Mouse (Mus musculus) limb, embryonic 12.5 days (tissue): Measurements from ENCODE around the gene Mymk. TPM values are rescaled to one million over a fixed set of nuclear protein-coding genes. Genes with fewer than 3 reads are reported as not detected.

Experiments used
- ATAC-seq: fragments of 200-750 bp; cut with Nextera tagmentation; 2 replicates; pipeline ENCODE4 v1.8.0; 2017; ENCODE audit warnings: low read depth, moderate TSS enrichment; ENCODE audit not compliant: insufficient number of reproducible peaks, insufficient read depth, low FRiP score, low TSS enrichment
- H3K27ac ChIP-seq: fragments of 300-500 bp; sonication (generic); 2 replicates; pipeline ENCODE4 v1.5.1; 2016; ENCODE audit warnings: mild to moderate bottlenecking, moderate library complexity
- H3K27me3 ChIP-seq: fragments of 300-500 bp; sonication (generic); 2 replicates; pipeline ENCODE4 v1.6.1; 2016; ENCODE audit warnings: mild to moderate bottlenecking, moderate library complexity
- H3K36me3 ChIP-seq: fragments of 300-500 bp; sonication (generic); 2 replicates; pipeline ENCODE4 v1.6.1; 2016; ENCODE audit warnings: mild to moderate bottlenecking, moderate library complexity
- H3K4me1 ChIP-seq: fragments of 300-500 bp; sonication (generic); replicated peaks from 2 replicates; pipeline ENCODE4 v1.6.1; 2016
- H3K4me2 ChIP-seq: fragments of 300-500 bp; sonication (generic); 2 replicates; pipeline ENCODE4 v1.6.1; 2016; ENCODE audit warnings: mild to moderate bottlenecking, moderate library complexity
- H3K4me3 ChIP-seq: fragments of 300-500 bp; sonication (generic); replicated peaks from 2 replicates; pipeline ENCODE4 v1.5.1; 2016; ENCODE audit warnings: mild to moderate bottlenecking
- H3K9ac ChIP-seq: fragments of 300-500 bp; sonication (generic); replicated peaks from 2 replicates; pipeline ENCODE4 v1.6.1; 2016; ENCODE audit warnings: mild to moderate bottlenecking, moderate library complexity
- H3K9me3 ChIP-seq: fragments of 300-500 bp; sonication (generic); 2 replicates; pipeline ENCODE4 v1.6.1; 2016; ENCODE audit warnings: mild to moderate bottlenecking, moderate library complexity
- WGBS: fragments of 180-500 bp; shearing (Covaris S2); methylation state at CpG from one replicate; pipeline ENCODE4 v1.1.7; 2016; 5-methylcytosine and 5-hydroxymethylcytosine counted together
- polyA plus RNA-seq: library from polyadenylated mRNA; unstranded; fragments of >200 nt; fragmentation: Nextera tagmentation; extraction: Ambion mirVana; gene quantifications from 2 replicates; pipeline ENCODE4 v1.2.1, GENCODE M21; 2016

Gene Mymk
- 16.9 and 24.6 TPM in 2 replicates for polyA plus RNA-seq

DNA sequence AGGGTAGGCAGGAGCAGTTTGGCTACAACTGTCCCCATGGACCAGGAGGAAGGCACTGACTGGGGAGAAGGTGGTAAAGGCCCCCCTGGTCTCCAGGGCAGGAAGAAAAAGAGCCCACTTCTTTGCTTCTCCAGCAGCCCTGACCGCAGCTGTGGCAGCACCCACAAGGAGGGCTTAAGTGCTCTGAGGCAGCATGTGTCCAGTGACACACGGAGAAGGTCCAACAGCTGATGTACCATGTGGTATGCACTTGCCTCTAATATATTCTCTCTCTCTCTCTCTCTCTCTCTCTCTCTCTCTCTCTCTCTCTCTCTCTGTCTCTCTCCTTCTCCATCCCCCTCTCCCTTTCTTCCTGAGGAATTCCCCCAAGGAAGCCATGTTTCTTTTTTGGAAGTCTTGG lies at the start of gene Mymk:
Gene Mymk (minus strand): TSS at position 202 of the 400 bp plus-strand sequence.
- Histone ChIP-seq H3K4me3 (0 out of 2 replicates have a peak within 1 kb of the TSS, but pooled peaks have one; percentile 3), H3K9me3 (no peaks in the 10 kb centered on the region), H3K4me2 (peak within 1 kb of the TSS; percentile 21), H3K9ac (no peak within 1 kb of the TSS), H3K4me1 (peaks cover 66% of the 10 kb centered on the region), H3K27me3 (no peaks in the 10 kb centered on the region), H3K36me3 (no peaks in the 10 kb centered on the region), H3K27ac (peak within 1 kb of the TSS; percentile 92)
- no peak for ATAC-seq
- 76% methylated on average over 2 of the region's 2 CpGs for WGBS

DNA sequence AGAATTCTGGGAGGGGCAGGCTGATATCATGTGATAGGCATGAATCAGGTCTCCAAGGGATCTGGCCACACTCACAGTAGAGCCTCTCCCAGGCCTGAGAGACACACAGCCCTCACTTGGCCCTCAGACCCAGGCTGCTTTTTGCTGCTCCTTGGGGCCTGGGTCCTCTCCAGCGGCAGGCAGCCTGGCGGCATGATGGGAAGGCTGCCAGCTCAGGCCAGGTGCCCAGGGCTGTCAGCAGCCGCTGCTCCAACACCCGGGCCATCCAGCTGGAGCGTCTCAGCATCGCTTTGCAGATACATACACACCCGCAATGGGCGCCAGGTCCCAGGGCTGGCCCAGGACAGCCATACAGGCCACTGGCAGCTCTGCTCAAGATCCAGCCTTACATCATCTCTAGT lies 48.3 kb upstream of the Mymk start:
- H3K4me2 ChIP-seq = no peak overlapping the region
- H3K9me3 ChIP-seq = no peaks in the 10 kb centered on the region
- peak overlapping the region; percentile 90; the same call in 1 of the 2 replicates for H3K27ac ChIP-seq
- 80% methylated on average over 8 of the region's 8 CpGs for WGBS
- no peak overlapping the region for H3K9ac ChIP-seq
- peaks cover 6% of the 10 kb centered on the region for H3K27me3 ChIP-seq
- H3K4me1 ChIP-seq = peaks cover 68% of the 10 kb centered on the region
- ATAC-seq = no peak
- no peaks in the 10 kb centered on the region for H3K36me3 ChIP-seq
- H3K4me3 ChIP-seq = no peak overlapping the region

GRCm38 (mm10) chr2:27119766-27120165 lies 47.8 kb upstream of the Mymk start:
- no peaks in the 10 kb centered on the region for H3K9me3 ChIP-seq
- H3K9ac ChIP-seq = no peak overlapping the region
- WGBS = 78% methylated on average over 2 of the region's 2 CpGs
- H3K4me3 ChIP-seq = no peak overlapping the region
- H3K4me1 ChIP-seq = peaks cover 69% of the 10 kb centered on the region
- no peaks in the 10 kb centered on the region for H3K36me3 ChIP-seq
- no peak for ATAC-seq
- H3K4me2 ChIP-seq = no peak overlapping the region
- H3K27ac ChIP-seq = peak overlapping the region; percentile 31; the same call in 1 of the 2 replicates
- peaks cover 6% of the 10 kb centered on the region for H3K27me3 ChIP-seq

GRCm38 (mm10) chr2:27118452-27118851 lies 46.5 kb upstream of the Mymk start:
- 51% methylated on average over 4 of the region's 4 CpGs for WGBS
- Histone ChIP-seq H3K36me3 (no peaks in the 10 kb centered on the region), H3K4me1 (peaks cover 73% of the 10 kb centered on the region), H3K4me2 (no peak overlapping the region), H3K4me3 (no peak overlapping the region), H3K27ac (no peak overlapping the region), H3K9me3 (no peaks in the 10 kb centered on the region), H3K9ac (no peak overlapping the region), H3K27me3 (peaks cover 6% of the 10 kb centered on the region)
- ATAC-seq = no peak

DNA sequence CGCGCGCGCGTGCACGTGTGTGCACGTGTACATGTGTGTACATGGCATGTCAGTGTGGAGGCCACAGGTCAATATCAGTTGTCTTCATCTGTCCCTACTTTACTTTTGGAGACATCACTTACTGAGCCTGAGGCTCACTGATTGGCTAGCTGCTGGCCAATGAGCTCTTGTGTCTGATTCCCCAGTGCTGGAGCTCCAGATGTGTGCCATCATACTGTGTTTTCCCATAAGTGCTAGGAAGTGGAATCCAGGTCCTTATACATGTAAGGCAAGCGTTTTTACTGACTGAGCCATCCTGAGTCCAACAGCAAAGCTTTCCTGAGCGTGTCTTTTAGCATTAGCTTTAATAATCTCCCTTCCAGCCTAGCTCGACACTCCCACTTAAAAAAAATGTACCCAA lies 42.2 kb upstream of the Mymk start:
- H3K9ac ChIP-seq = no peak overlapping the region; the same call in 1 of the 2 replicates
- no peak overlapping the region for H3K4me3 ChIP-seq
- no peaks in the 10 kb centered on the region for H3K9me3 ChIP-seq
- peaks cover 6% of the 10 kb centered on the region for H3K27me3 ChIP-seq
- no peak for ATAC-seq
- H3K27ac ChIP-seq = 0 out of 2 replicates have a peak overlapping the region, but pooled peaks have one; percentile 31
- no peak overlapping the region for H3K4me2 ChIP-seq
- H3K36me3 ChIP-seq = peaks cover 2% of the 10 kb centered on the region; the same call in 1 of the 2 replicates
- H3K4me1 ChIP-seq = peaks cover 30% of the 10 kb centered on the region
- WGBS = 90% methylated on average over 10 of the region's 10 CpGs

DNA sequence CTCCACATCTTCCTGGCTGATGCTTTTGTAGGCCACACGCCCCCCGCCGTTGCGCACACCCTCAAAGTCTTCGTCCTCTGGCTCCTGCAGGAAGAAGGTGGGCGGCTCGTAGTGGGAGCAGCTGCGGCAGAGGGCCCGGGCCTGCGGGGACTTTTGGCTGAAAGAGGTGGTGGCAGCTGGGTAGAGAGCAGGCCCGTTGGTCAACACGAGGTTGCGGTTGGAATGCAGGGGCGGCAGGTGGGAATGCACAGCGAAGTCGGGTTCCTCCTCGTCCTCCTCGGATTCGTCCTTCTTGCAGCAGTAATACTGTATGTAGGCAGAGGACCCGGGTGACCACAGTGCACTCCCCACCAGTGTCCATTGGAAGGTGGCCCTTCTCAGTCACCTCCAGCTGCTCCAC lies 40.6 kb upstream of the Mymk start:
- Histone ChIP-seq H3K4me2 (no peak overlapping the region), H3K27ac (no peak overlapping the region), H3K9ac (no peak overlapping the region), H3K36me3 (peaks cover 12% of the 10 kb centered on the region; the same call in 1 of the 2 replicates), H3K27me3 (peaks cover 6% of the 10 kb centered on the region; the same call in 1 of the 2 replicates), H3K9me3 (no peaks in the 10 kb centered on the region), H3K4me3 (no peak overlapping the region), H3K4me1 (peaks cover 19% of the 10 kb centered on the region)
- no peak for ATAC-seq
- 84% methylated on average over 20 of the region's 20 CpGs for WGBS

DNA sequence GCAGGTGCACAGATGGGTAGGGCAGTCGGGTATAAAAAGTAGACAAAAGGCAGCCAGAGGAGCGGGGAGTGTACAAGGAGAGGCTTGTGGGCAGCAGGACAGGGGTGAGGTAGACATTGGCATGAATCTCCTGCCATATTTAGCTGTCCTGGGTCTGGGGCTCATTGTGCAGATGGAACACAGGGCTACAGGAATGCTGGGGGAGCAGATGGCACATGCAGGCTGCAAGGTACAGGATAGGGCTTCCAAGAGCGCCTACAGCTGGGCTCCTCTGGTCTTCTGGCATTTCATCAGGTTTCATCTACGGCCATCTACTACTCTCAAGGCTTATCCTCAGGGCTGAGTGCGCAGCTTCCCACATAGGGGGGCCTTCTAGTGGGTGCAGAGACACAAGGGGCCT lies 37.1 kb upstream of the Mymk start:
- H3K9me3 ChIP-seq = no peaks in the 10 kb centered on the region
- peaks cover 6% of the 10 kb centered on the region; the same call in 1 of the 2 replicates for H3K27me3 ChIP-seq
- peaks cover 13% of the 10 kb centered on the region for H3K4me1 ChIP-seq
- no peak overlapping the region for H3K27ac ChIP-seq
- peaks cover 12% of the 10 kb centered on the region; the same call in 1 of the 2 replicates for H3K36me3 ChIP-seq
- WGBS = 87% methylated on average over 5 of the region's 5 CpGs
- no peak overlapping the region for H3K4me2 ChIP-seq
- no peak overlapping the region for H3K9ac ChIP-seq
- no peak for ATAC-seq
- H3K4me3 ChIP-seq = no peak overlapping the region

DNA sequence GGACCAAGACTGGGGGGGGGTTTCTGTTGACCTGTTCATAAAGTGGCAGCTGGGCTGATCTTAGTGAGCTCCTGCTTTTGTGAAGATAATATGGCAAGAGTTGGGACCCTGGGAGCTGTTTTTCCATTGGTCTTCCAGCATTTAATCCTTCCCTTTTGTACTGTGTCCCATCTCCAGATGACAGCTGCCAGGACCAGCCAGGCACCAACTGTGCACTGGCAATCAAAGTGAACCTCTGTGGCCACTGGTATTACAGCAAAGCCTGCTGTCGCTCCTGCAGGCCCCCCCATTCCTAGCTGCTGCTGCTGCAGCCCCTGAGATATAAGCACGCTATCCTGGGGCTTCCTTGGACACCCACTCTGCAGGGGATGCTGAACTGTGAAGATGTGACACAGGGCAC lies 36.2 kb upstream of the Mymk start:
- Histone ChIP-seq H3K4me2 (no peak overlapping the region), H3K9me3 (no peaks in the 10 kb centered on the region), H3K4me1 (peaks cover 9% of the 10 kb centered on the region), H3K4me3 (no peak overlapping the region), H3K36me3 (peaks cover 12% of the 10 kb centered on the region; the same call in 1 of the 2 replicates), H3K27me3 (peaks cover 6% of the 10 kb centered on the region; the same call in 1 of the 2 replicates), H3K27ac (no peak overlapping the region), H3K9ac (no peak overlapping the region)
- 70% methylated on average over 2 of the region's 2 CpGs for WGBS
- ATAC-seq = no peak

- H3K4me1 ChIP-seq = peaks cover 9% of the 10 kb centered on the region
- H3K4me2 ChIP-seq = no peak overlapping the region
- ATAC-seq = no peak
- H3K9me3 ChIP-seq = no peaks in the 10 kb centered on the region
- H3K9ac ChIP-seq = 0 out of 2 replicates have a peak overlapping the region, but pooled peaks have one; percentile 3
- no peak overlapping the region for H3K27ac ChIP-seq
- no peak overlapping the region for H3K4me3 ChIP-seq
- WGBS = 9% methylated on average over 3 of the region's 3 CpGs
- H3K36me3 ChIP-seq = peaks cover 13% of the 10 kb centered on the region; the same call in 1 of the 2 replicates
- H3K27me3 ChIP-seq = peaks cover 6% of the 10 kb centered on the region; the same call in 1 of the 2 replicates
Observed at GRCm38 (mm10) chr2:27106816-27107215, 34.8 kb upstream of the Mymk start.

DNA sequence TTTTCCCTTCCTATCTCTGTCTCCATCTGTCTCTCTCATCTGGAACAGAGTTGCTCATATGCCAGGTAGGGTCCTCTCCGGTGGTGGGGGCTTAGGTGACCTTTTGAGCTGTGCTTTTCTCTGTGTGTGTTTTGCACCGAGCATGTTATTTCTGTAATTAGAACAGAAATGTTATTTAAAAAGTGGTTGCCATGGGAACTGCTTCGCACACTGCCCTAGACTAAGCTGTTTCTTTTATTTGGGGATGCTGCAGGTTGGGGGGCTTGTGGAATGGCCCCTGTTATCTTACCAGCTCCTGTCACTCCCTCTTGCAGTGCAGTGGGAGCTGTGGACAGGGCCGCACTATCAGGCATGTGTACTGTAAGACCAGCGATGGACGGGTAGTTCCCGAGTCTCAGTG lies 31.6 kb upstream of the Mymk start:
- ATAC-seq = no peak

DNA sequence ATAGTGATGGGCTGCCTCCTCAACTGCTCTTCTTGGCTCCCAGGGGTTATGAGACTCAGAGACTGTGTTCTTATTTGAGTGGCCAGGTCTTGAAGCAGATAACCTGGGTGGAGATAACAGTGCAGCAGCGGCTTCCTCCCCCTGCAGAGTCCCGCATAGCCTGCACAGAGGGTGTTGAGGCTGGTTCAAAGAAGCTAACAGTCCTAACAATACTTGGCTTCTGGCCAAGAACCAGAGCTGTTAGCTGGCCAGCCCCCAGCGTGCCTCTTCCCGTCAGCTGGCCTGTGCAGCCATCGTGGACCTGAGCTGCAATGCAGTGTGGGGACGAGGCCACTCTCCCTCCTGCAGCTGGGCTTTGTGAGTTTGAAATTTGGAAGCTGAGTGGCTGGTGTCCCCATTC lies 25.8 kb upstream of the Mymk start:
- Histone ChIP-seq H3K4me2 (peak overlapping the region; percentile 13; the same call in 1 of the 2 replicates), H3K27me3 (no peaks in the 10 kb centered on the region; the same call in 1 of the 2 replicates), H3K4me1 (peaks cover 38% of the 10 kb centered on the region), H3K4me3 (no peak overlapping the region), H3K27ac (peak overlapping the region; percentile 73), H3K9me3 (no peaks in the 10 kb centered on the region), H3K9ac (no peak overlapping the region; the same call in 1 of the 2 replicates), H3K36me3 (0 out of 2 replicates have a peak, but pooled peaks cover 5% of the 10 kb centered on the region)
- ATAC-seq = peak; percentile 64; the same call in 1 of the 2 replicates
- WGBS = 15% methylated on average over 6 of the region's 6 CpGs

More for the DNA sequence above, 31.6 kb upstream of the Mymk start:
- 63% methylated on average over 7 of the region's 7 CpGs for WGBS
- Histone ChIP-seq H3K4me2 (no peak overlapping the region), H3K36me3 (peaks cover 10% of the 10 kb centered on the region; the same call in 1 of the 2 replicates), H3K27ac (no peak overlapping the region), H3K4me1 (peaks cover 16% of the 10 kb centered on the region), H3K27me3 (peaks cover under 1% of the 10 kb centered on the region; the same call in 1 of the 2 replicates), H3K4me3 (no peak overlapping the region), H3K9me3 (no peaks in the 10 kb centered on the region), H3K9ac (no peak overlapping the region)
